Mouse (Mus musculus) liver, adult 2 months (tissue): ENCODE data around the gene Serinc2. TPM values are rescaled to one million over a fixed set of nuclear protein-coding genes. Genes with fewer than 3 reads are reported as not detected.

Experiments
- DNase-seq: peaks from one replicate; pipeline ENCODE4 v3.0.0-alpha.2; 2011; ENCODE audit warnings: low read depth, low spot score; ENCODE audit errors: extremely low read depth
- H3K27ac ChIP-seq: fragments of 200-500 bp; replicated peaks from 2 replicates; pipeline ENCODE4 v1.5.1; 2012; ENCODE audit warnings: low read depth, mild to moderate bottlenecking, control low read depth, inconsistent platforms, low read length; ENCODE audit not compliant: insufficient read depth
- H3K27me3 ChIP-seq: fragments of 200-500 bp; 2 replicates; pipeline ENCODE4 v1.6.1; 2012; ENCODE audit warnings: mild to moderate bottlenecking, moderate library complexity, low read length, inconsistent platforms; ENCODE audit not compliant: control insufficient read depth, insufficient read depth
- H3K36me3 ChIP-seq: fragments of 200-500 bp; 2 replicates; pipeline ENCODE4 v1.6.1; 2012; ENCODE audit warnings: low read length, inconsistent platforms; ENCODE audit not compliant: control insufficient read depth, insufficient read depth
- H3K4me1 ChIP-seq: fragments of 200-500 bp; 2 replicates; pipeline ENCODE4 v1.6.1; 2011; ENCODE audit warnings: low read length; ENCODE audit not compliant: control insufficient read depth, insufficient read depth
- H3K4me3 ChIP-seq: fragments of 200-500 bp; 2 replicates; pipeline ENCODE4 v1.5.1; 2011; ENCODE audit warnings: low read depth, mild to moderate bottlenecking, control low read depth, low read length, moderate library complexity; ENCODE audit not compliant: insufficient read depth
- H3K79me2 ChIP-seq: fragments of 200-500 bp; 2 replicates; pipeline ENCODE4 v1.6.1; 2012; ENCODE audit warnings: inconsistent platforms, mild to moderate bottlenecking, low read length, moderate library complexity; ENCODE audit not compliant: control insufficient read depth, insufficient read depth
- H3K9ac ChIP-seq: fragments of 200-500 bp; 2 replicates; pipeline ENCODE4 v1.6.1; 2012; ENCODE audit warnings: low read depth, mild to moderate bottlenecking, control low read depth, inconsistent platforms, low read length
- CTCF ChIP-seq: fragments of 200-500 bp; IDR thresholded peaks from 2 replicates; pipeline ENCODE4 v1.5.1; 2011; ENCODE audit warnings: low read depth, low read length, control low read depth
- POLR2A ChIP-seq: fragments of 200-500 bp; IDR thresholded peaks from 2 replicates; pipeline ENCODE4 v1.6.1; 2011; ENCODE audit warnings: low read length, control low read depth; ENCODE audit not compliant: insufficient read depth; ENCODE audit errors: extremely low read depth
- WGBS: fragments of 180-500 bp; shearing (Covaris S2); methylation state at CpG from one replicate; pipeline ENCODE4 v1.1.7; 2018; 5-methylcytosine and 5-hydroxymethylcytosine counted together
- polyA plus RNA-seq: library from polyadenylated mRNA; depleted of rRNA; stranded (reverse); fragments of >200 nt; gene quantifications from 2 replicates; pipeline ENCODE4 v1.2.3, GENCODE M21; 2012
- total RNA-seq: library from RNA; depleted of rRNA; stranded (reverse); fragments of >200 nt; gene quantifications from 2 replicates; pipeline ENCODE4 v1.2.3, GENCODE M21; 2014

Serinc2 gene
- total and polyA plus RNA-seq, 2 experiments, result 1.1 to 20.9 TPM

DNA sequence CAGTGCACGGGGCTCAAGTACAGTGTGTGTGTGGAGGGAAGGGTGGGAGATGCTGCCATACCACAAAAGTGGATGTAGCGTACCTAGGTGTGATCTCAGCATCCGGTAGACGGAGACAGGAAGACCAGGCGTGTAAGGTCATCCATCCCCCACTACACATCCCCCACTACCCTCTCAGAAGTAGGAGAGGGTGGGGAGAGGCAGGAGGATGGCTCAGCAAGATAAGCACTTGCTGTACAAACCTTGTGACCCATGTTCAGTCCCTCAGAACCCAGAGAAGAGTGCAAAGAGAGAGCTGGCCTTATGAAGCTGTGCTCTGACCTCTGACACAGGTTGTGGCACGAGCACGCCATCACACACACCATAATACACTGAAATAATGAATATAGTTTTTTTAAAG lies 42.6 kb upstream of the Serinc2 start:
- no peaks in the 10 kb centered on the region for H3K4me1 ChIP-seq
- H3K36me3 ChIP-seq, result peaks cover 25% of the 10 kb centered on the region; the same call in 1 of the 2 replicates
- DNase-seq, result no peak
- no peak overlapping the region for H3K4me3 ChIP-seq
- H3K79me2 ChIP-seq, result no peaks in the 10 kb centered on the region
- TF ChIP-seq POLR2A (no peak), CTCF (no peak)
- H3K9ac ChIP-seq, result no peak overlapping the region
- 88% methylated on average over 7 of the region's 7 CpGs for WGBS
- no peak overlapping the region for H3K27ac ChIP-seq
- no peaks in the 10 kb centered on the region for H3K27me3 ChIP-seq

DNA sequence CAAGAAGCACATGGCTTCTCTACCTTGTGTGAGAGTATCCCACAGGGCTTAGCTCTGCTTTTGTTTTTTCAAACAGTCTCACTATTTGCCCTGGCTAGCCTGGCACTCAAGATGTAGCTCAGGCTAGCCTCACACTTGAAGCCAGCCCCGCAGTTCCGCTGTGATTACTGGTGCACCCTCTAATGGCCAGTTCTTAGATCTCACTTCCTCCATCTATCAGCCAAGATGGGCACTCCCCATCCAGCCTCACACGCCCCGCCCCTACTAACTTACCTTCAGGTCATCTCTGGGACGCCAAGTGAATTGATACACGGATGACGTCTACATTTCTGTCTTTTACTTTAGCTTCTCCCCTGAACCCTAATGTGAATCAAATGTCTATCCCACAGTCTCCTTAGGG lies 40.6 kb upstream of the Serinc2 start:
- H3K27me3 ChIP-seq, result no peaks in the 10 kb centered on the region
- H3K79me2 ChIP-seq, result no peaks in the 10 kb centered on the region
- H3K9ac ChIP-seq, result no peak overlapping the region
- H3K27ac ChIP-seq, result no peak overlapping the region
- H3K36me3 ChIP-seq, result peaks cover 16% of the 10 kb centered on the region; the same call in 1 of the 2 replicates
- H3K4me1 ChIP-seq, result no peaks in the 10 kb centered on the region
- WGBS, result 85% methylated on average over 7 of the region's 7 CpGs
- TF ChIP-seq CTCF, result no peak
- TF ChIP-seq POLR2A, result no peak
- no peak overlapping the region for H3K4me3 ChIP-seq
- no peak for DNase-seq

DNA sequence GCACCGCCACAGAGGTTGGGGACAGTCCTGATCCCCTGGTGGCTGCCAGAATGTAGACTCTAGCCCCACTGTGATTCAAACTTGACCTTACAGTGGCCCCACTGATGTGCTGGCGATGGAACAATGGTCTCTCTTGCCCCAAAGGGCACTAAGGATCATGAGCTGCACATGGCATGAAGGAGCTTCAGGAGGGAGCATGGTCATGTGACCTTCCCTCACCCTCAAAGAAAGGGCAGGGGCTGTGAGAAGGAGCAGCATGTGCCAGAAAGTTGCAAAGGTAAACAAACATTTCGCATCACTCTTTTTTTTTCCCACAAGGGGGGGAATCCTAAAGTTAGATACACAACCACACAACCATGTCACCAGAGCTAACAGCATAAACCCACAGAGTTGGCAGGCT lies 39.1 kb upstream of the Serinc2 start:
- Histone ChIP-seq H3K9ac (no peak overlapping the region), H3K79me2 (no peaks in the 10 kb centered on the region), H3K27ac (no peak overlapping the region), H3K36me3 (peaks cover 4% of the 10 kb centered on the region; the same call in 1 of the 2 replicates), H3K27me3 (no peaks in the 10 kb centered on the region), H3K4me3 (no peak overlapping the region), H3K4me1 (no peaks in the 10 kb centered on the region)
- no peak for TF ChIP-seq POLR2A
- no peak for TF ChIP-seq CTCF
- WGBS, result 81% methylated on average over 3 of the region's 3 CpGs
- no peak for DNase-seq

DNA sequence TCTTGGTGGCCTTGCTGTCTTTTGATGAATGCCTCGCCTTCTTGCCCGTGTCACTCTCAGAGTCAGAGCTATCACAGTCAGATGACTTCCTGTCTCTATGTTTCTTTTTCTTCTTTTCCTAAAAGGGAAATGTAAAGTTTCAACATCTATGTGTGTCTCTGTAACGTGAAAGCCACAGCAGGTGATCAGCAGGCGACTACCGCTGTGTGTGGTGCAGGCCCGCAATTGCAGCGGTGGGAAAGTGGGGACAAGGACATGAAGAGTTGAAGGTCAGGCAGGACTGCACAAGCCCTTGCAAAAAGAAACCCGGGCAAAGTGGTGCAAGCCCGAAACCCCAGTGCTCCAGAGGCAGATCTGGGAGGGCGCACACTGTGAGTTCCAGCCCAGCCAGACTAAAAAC lies 37.7 kb upstream of the Serinc2 start:
- H3K36me3 ChIP-seq, result no peaks in the 10 kb centered on the region
- no peak overlapping the region for H3K27ac ChIP-seq
- no peak overlapping the region for H3K4me3 ChIP-seq
- no peaks in the 10 kb centered on the region for H3K79me2 ChIP-seq
- H3K4me1 ChIP-seq, result no peaks in the 10 kb centered on the region
- H3K27me3 ChIP-seq, result no peaks in the 10 kb centered on the region
- no peak overlapping the region for H3K9ac ChIP-seq
- TF ChIP-seq CTCF (no peak), POLR2A (no peak)
- DNase-seq, result no peak
- 81% methylated on average over 10 of the region's 10 CpGs for whole genome bisulfite sequencing

DNA sequence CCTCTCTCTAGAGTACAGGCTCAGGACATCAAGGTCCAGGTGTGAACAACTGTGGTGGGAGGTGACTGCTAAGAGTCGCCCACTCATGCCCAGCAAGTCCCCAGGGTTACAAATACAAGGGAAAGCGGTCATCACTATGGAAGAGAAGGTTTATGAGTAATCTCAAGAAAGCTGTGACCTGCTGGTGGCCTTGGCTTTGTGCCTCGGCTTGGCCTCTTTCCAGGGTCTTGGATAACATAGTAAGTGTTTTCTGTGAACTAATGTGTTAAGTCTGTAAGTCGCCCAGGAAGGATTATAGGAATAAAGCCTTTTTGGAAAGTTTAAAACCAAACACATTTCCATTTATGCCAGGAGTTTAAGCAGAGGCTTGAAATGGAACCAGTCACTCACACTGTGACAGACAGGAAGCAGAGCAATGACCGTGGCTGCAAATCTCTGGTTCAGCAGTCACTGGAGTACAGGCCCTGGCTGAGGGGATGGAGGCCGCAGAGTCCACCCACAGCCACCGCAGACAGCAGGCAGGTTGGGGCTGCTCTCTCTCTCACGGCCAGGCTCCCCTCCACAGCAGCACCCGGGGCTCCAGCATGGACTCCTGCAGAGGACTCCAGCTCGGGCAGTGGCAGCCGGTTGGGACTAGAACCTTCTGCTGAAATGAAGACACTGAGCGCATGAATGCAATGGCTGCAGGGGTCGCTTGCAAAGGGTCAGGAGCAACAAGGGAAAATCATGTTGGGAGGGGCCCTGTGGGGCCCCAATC lies 36.9 kb upstream of the Serinc2 start:
- no peak overlapping the region for H3K27ac ChIP-seq

DNA sequence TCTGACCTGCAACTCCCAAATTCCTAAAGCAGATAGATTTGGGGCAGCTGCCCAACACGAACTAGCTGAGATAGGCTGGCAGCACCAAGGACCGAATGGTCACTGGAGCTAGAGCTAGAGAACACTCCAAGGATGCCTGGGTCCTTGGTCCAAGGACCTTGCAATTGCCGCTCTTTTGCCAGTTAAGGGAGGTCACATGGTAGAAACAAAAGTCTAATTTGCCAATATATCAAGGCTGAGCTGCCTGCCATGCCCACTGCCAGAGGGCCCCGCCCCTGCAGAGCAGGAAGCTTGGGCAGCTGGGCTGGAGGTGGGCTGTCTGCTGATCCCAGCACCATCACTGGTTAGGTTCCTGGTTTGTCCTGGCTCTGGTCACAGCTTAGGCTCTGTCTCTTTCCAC lies 34.5 kb upstream of the Serinc2 start:
- Histone ChIP-seq H3K27ac (no peak overlapping the region), H3K4me3 (no peak overlapping the region), H3K79me2 (no peaks in the 10 kb centered on the region), H3K4me1 (no peaks in the 10 kb centered on the region), H3K36me3 (no peaks in the 10 kb centered on the region), H3K27me3 (peaks cover 4% of the 10 kb centered on the region; the same call in 1 of the 2 replicates), H3K9ac (no peak overlapping the region)
- 89% methylated on average over 4 of the region's 4 CpGs for WGBS
- DNase-seq, result no peak
- TF ChIP-seq CTCF, result no peak
- no peak for TF ChIP-seq POLR2A

More for the DNA sequence above, 36.9 kb upstream of the Serinc2 start:
- Histone ChIP-seq H3K9ac (no peak overlapping the region), H3K4me1 (no peaks in the 10 kb centered on the region), H3K36me3 (no peaks in the 10 kb centered on the region), H3K27me3 (no peaks in the 10 kb centered on the region), H3K79me2 (no peaks in the 10 kb centered on the region), H3K4me3 (no peak overlapping the region)
- TF ChIP-seq POLR2A (no peak), CTCF (no peak)
- 84% methylated on average over 13 of the region's 13 CpGs for WGBS
- no peak for DNase-seq
